Mouse (Mus musculus) G1E-ER4 (cell line): ENCODE results near the gene Olfr521. TPM values are rescaled to one million over a fixed set of nuclear protein-coding genes. Genes with fewer than 3 reads are reported as not detected.

ENCODE experiments used
- GATA1 ChIP-seq: IDR thresholded peaks from one replicate; pipeline ENCODE4 v1.8.0; 2012; ENCODE audit warnings: low read length, inconsistent platforms
- polyA plus RNA-seq: library from polyadenylated mRNA; stranded (reverse); fragments of >175 nt; gene quantifications from 2 replicates; pipeline ENCODE4 v1.2.3, GENCODE M21; 2012

Gene Olfr521
- polyA plus RNA-seq, 1 experiment: not detected

GRCm38 (mm10) chr7:99799118-99799517 lies 35.8 kb downstream of the Olfr521 start:
- no peak for TF ChIP-seq GATA1

- no peak for TF ChIP-seq GATA1
Observed at GRCm38 (mm10) chr7:99803535-99803934, 40.2 kb downstream of the Olfr521 start.

GRCm38 (mm10) chr7:99805340-99805739 lies 42.0 kb downstream of the Olfr521 start:
- TF ChIP-seq GATA1: no peak

- no peak for TF ChIP-seq GATA1
Observed at GRCm38 (mm10) chr7:99810814-99811213, 47.5 kb downstream of the Olfr521 start.

- TF ChIP-seq GATA1: no peak
Observed at GRCm38 (mm10) chr7:99811661-99812060, 48.4 kb downstream of the Olfr521 start.

GRCm38 (mm10) chr7:99813394-99813793 lies 50.1 kb downstream of the Olfr521 start:
- TF ChIP-seq GATA1: no peak

Other genes starting within 250 kb of the Olfr521 start
- gene Arrb1, start 228.0 kb upstream of the Olfr521 start, polyA plus RNA-seq: 29.2 and 68.2 TPM in 2 replicates
- not detected in 2 replicates for gene Tpbgl, start 136.4 kb upstream of the Olfr521 start, polyA plus RNA-seq
- 0.01 TPM in 1 of 2 replicates, not detected in the other for gene Slco2b1, start 52.2 kb upstream of the Olfr521 start, polyA plus RNA-seq
- not detected in 2 replicates for gene Olfr520, start 33.2 kb upstream of the Olfr521 start, polyA plus RNA-seq
- gene Neu3, start 64.9 kb downstream of the Olfr521 start, polyA plus RNA-seq: 3.1 and 3.2 TPM in 2 replicates
- gene Xrra1, start 95.6 kb downstream of the Olfr521 start, polyA plus RNA-seq: 0.06 and 0.16 TPM in 2 replicates
- gene Spcs2, start 100.0 kb downstream of the Olfr521 start, polyA plus RNA-seq: 73.1 and 122 TPM in 2 replicates
- 3.2 and 3.5 TPM in 2 replicates for gene Rnf169, start 216.9 kb downstream of the Olfr521 start, polyA plus RNA-seq
- not detected in 2 replicates for gene Chrdl2, start 242.7 kb downstream of the Olfr521 start, polyA plus RNA-seq